Mouse (Mus musculus) heart, postnatal 0 days (tissue): ENCODE data around the gene Fam241a. TPM values are rescaled to one million over a fixed set of nuclear protein-coding genes. Genes with fewer than 3 reads are reported as not detected.

ENCODE experiments used
- ATAC-seq: fragments of 200-750 bp; cut with Nextera tagmentation; 2 replicates; pipeline ENCODE4 v1.8.0; 2017; ENCODE audit warnings: low read depth, moderate number of reproducible peaks, moderate library complexity; ENCODE audit not compliant: insufficient read depth
- DNase-seq: peaks from one replicate; pipeline ENCODE4 v3.0.0-alpha.2; 2016; ENCODE audit warnings: low spot score
- H3K27ac ChIP-seq: fragments of 300-500 bp; sonication (generic); 2 replicates; pipeline ENCODE4 v1.5.1; 2014; ENCODE audit warnings: low read depth, mild to moderate bottlenecking
- H3K27me3 ChIP-seq: fragments of 300-500 bp; sonication (generic); 2 replicates; pipeline ENCODE4 v1.6.1; 2014; ENCODE audit warnings: low read length, mixed read lengths; ENCODE audit not compliant: control insufficient read depth, insufficient read depth
- H3K36me3 ChIP-seq: fragments of 300-500 bp; sonication (generic); replicated peaks from 2 replicates; pipeline ENCODE4 v1.6.1; 2014; ENCODE audit warnings: low read length, mixed read lengths; ENCODE audit not compliant: control insufficient read depth, insufficient read depth
- H3K4me1 ChIP-seq: fragments of 300-500 bp; sonication (generic); 2 replicates; pipeline ENCODE4 v1.6.1; 2014; ENCODE audit warnings: antibody characterized with exemption; ENCODE audit not compliant: control insufficient read depth, insufficient read depth
- H3K4me2 ChIP-seq: fragments of 300-500 bp; sonication (generic); 2 replicates; pipeline ENCODE4 v1.6.1; 2014; ENCODE audit warnings: low read depth, mild to moderate bottlenecking, low read length, moderate library complexity
- H3K4me3 ChIP-seq: fragments of 300-500 bp; sonication (generic); 2 replicates; pipeline ENCODE4 v1.5.1; 2014; ENCODE audit warnings: low read depth, low read length
- H3K9ac ChIP-seq: fragments of 300-500 bp; sonication (generic); replicated peaks from 2 replicates; pipeline ENCODE4 v1.6.1; 2014; ENCODE audit warnings: low read depth, low read length, mixed read lengths
- H3K9me3 ChIP-seq: fragments of 300-500 bp; sonication (generic); replicated peaks from 2 replicates; pipeline ENCODE4 v1.6.1; 2016; ENCODE audit warnings: low read length; ENCODE audit not compliant: control insufficient read depth
- CTCF ChIP-seq: IDR thresholded peaks from 2 replicates; pipeline ENCODE4 v1.5.1; 2016; ENCODE audit warnings: antibody characterized with exemption, control low read depth, low read depth
- EP300 ChIP-seq: IDR thresholded peaks from 2 replicates; pipeline ENCODE4 v1.6.1; 2016; ENCODE audit warnings: antibody characterized with exemption, low read depth
- WGBS: fragments of 180-500 bp; shearing (Covaris S2); extraction: QIAGEN DNeasy Blood & Tissue Kit; methylation state at CpG from one replicate; pipeline ENCODE4 v1.1.7; 2014; 5-methylcytosine and 5-hydroxymethylcytosine counted together
- polyA plus RNA-seq: library from polyadenylated mRNA; unstranded; fragments of >200 nt; fragmentation: Nextera tagmentation; extraction: Ambion mirVana; gene quantifications from 2 replicates; pipeline ENCODE4 v1.2.1, GENCODE M21; 2015
- total RNA-seq: library from RNA; depleted of rRNA; stranded (reverse); fragments of >200 nt; gene quantifications from 2 replicates; pipeline ENCODE4 v1.2.3, GENCODE M21; 2014; ENCODE audit warnings: low replicate concordance

Fam241a gene
- total and polyA plus RNA-seq, 2 experiments from 2014 or later: 8.3 to 9.1 TPM

GRCm38 (mm10) chr3:127874254-127874883 lies 21.8 kb downstream of the Fam241a start:
- DNase-seq (no peak), ATAC-seq (no peak)
- Histone ChIP-seq H3K9ac (no peak overlapping the region), H3K4me3 (no peak overlapping the region), H3K4me1 (no peaks in the 10 kb centered on the region), H3K9me3 (peaks cover 6% of the 10 kb centered on the region; the same call in 1 of the 2 replicates), H3K27me3 (no peaks in the 10 kb centered on the region), H3K36me3 (no peaks in the 10 kb centered on the region), H3K27ac (no peak overlapping the region), H3K4me2 (no peak overlapping the region)
- TF ChIP-seq EP300 (no peak), CTCF (no peak)
- WGBS: 56% methylated on average over 4 of the region's 4 CpGs

- Histone ChIP-seq H3K36me3 (no peaks in the 10 kb centered on the region), H3K27ac (peak overlapping the region; percentile 39), H3K27me3 (no peaks in the 10 kb centered on the region), H3K4me1 (peaks cover 3% of the 10 kb centered on the region; the same call in 1 of the 2 replicates), H3K9ac (no peak overlapping the region), H3K4me3 (no peak overlapping the region), H3K4me2 (no peak overlapping the region), H3K9me3 (peaks cover 6% of the 10 kb centered on the region; the same call in 1 of the 2 replicates)
- ATAC-seq (0 out of 2 replicates have a peak, but pooled peaks have one; percentile 41), DNase-seq (no peak)
- TF ChIP-seq EP300 (no peak), CTCF (no peak)
- 59% methylated on average over 9 of the region's 9 CpGs for WGBS
These were observed 24.5 kb downstream of the Fam241a start for GRCm38 (mm10) chr3:127871575-127871974.

GRCm38 (mm10) chr3:127868880-127869279 lies 27.2 kb downstream of the Fam241a start:
- DNase-seq (no peak), ATAC-seq (no peak)
- 83% methylated on average over 5 of the region's 5 CpGs for WGBS
- Histone ChIP-seq H3K4me2 (no peak overlapping the region), H3K4me1 (peaks cover 3% of the 10 kb centered on the region; the same call in 1 of the 2 replicates), H3K27me3 (no peaks in the 10 kb centered on the region), H3K9me3 (no peaks in the 10 kb centered on the region), H3K27ac (no peak overlapping the region), H3K9ac (no peak overlapping the region), H3K36me3 (no peaks in the 10 kb centered on the region), H3K4me3 (no peak overlapping the region)
- no peak for TF ChIP-seq CTCF
- no peak for TF ChIP-seq EP300

- Histone ChIP-seq H3K9ac (no peak overlapping the region), H3K36me3 (no peaks in the 10 kb centered on the region), H3K9me3 (no peaks in the 10 kb centered on the region), H3K4me1 (peaks cover 3% of the 10 kb centered on the region; the same call in 1 of the 2 replicates), H3K4me2 (no peak overlapping the region), H3K27me3 (no peaks in the 10 kb centered on the region), H3K27ac (no peak overlapping the region), H3K4me3 (no peak overlapping the region)
- WGBS: 91% methylated on average over 9 of the region's 9 CpGs
- DNase-seq (no peak), ATAC-seq (no peak)
- TF ChIP-seq EP300 (no peak), CTCF (no peak)
These were observed 27.9 kb downstream of the Fam241a start for GRCm38 (mm10) chr3:127868046-127868758.

GRCm38 (mm10) chr3:127864242-127864641 lies 31.9 kb downstream of the Fam241a start:
- ATAC-seq (no peak), DNase-seq (peak; percentile 18)
- peaks cover 3% of the 10 kb centered on the region; the same call in 1 of the 2 replicates for H3K4me1 ChIP-seq
- WGBS: 28% methylated on average over 2 of the region's 2 CpGs
- no peak overlapping the region for H3K4me2 ChIP-seq
- no peak overlapping the region for H3K9ac ChIP-seq
- no peaks in the 10 kb centered on the region for H3K27me3 ChIP-seq
- H3K27ac ChIP-seq: no peak overlapping the region
- TF ChIP-seq EP300 (no peak), CTCF (0 out of 2 replicates have a peak, but pooled peaks have one; percentile 0)
- H3K4me3 ChIP-seq: no peak overlapping the region
- no peaks in the 10 kb centered on the region for H3K9me3 ChIP-seq
- no peaks in the 10 kb centered on the region for H3K36me3 ChIP-seq
